Mouse (Mus musculus) bone marrow, adult 2 months (tissue): Measurements from ENCODE around the gene Pttg1ip.

Experiments used
- CTCF ChIP-seq: fragments of 200-500 bp; IDR thresholded peaks from 2 replicates; pipeline ENCODE4 v1.5.1; 2011; ENCODE audit warnings: low read length, control low read depth; ENCODE audit not compliant: control insufficient read depth, insufficient read depth
- POLR2A ChIP-seq: fragments of 200-500 bp; IDR thresholded peaks from 2 replicates; pipeline ENCODE4 v1.6.1; 2011; ENCODE audit warnings: low read depth, mild to moderate bottlenecking, control low read depth, low read length, borderline replicate concordance; ENCODE audit not compliant: control insufficient read depth

DNA sequence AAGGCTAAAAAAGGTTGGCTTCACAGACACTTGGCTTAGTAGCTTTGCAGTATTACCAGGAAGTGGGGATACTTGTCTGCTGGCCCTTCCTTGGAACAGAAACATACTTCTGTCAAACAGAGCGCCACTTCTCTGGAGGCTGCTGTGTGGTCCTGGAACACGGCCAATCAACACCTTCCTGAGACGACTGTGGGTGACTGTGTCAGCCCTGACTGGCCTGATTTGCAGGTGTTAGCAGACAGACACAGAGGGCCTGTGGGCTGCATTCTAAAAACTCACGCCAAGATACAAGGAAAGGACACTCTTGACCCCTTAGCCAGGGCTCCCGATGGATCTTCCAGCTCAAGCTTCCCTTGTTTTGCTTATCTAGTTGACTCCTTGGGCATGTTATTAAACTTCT is 23.4 kb downstream of the Pttg1ip start:
- no peak for TF ChIP-seq POLR2A
- TF ChIP-seq CTCF, result no peak
